Mouse (Mus musculus) G1E (cell line): ENCODE measurements around the gene Hoxa7.

ENCODE experiments used
- CTCF ChIP-seq: IDR thresholded peaks from 2 replicates; pipeline ENCODE4 v1.5.1; 2012; ENCODE audit warnings: low read depth, low read length, inconsistent platforms, mixed read lengths
- GATA1 ChIP-seq: IDR thresholded peaks from 2 replicates; pipeline ENCODE4 v1.6.1; 2012; ENCODE audit warnings: borderline replicate concordance, low read length, inconsistent platforms, mixed read lengths
- GATA2 ChIP-seq: IDR thresholded peaks from 2 replicates; pipeline ENCODE4 v1.6.1; 2012; ENCODE audit warnings: low read depth, low read length, inconsistent platforms, borderline replicate concordance
- POLR2AphosphoS5 ChIP-seq: IDR thresholded peaks from 2 replicates; pipeline ENCODE4 v1.6.1; 2012; ENCODE audit warnings: low read depth, low read length, inconsistent platforms; ENCODE audit not compliant: insufficient replicate concordance
- TAL1 ChIP-seq: conservative IDR thresholded peaks from 2 replicates; pipeline ENCODE4 v1.6.1; 2012; ENCODE audit warnings: low read depth, low read length, inconsistent platforms, mixed read lengths

DNA sequence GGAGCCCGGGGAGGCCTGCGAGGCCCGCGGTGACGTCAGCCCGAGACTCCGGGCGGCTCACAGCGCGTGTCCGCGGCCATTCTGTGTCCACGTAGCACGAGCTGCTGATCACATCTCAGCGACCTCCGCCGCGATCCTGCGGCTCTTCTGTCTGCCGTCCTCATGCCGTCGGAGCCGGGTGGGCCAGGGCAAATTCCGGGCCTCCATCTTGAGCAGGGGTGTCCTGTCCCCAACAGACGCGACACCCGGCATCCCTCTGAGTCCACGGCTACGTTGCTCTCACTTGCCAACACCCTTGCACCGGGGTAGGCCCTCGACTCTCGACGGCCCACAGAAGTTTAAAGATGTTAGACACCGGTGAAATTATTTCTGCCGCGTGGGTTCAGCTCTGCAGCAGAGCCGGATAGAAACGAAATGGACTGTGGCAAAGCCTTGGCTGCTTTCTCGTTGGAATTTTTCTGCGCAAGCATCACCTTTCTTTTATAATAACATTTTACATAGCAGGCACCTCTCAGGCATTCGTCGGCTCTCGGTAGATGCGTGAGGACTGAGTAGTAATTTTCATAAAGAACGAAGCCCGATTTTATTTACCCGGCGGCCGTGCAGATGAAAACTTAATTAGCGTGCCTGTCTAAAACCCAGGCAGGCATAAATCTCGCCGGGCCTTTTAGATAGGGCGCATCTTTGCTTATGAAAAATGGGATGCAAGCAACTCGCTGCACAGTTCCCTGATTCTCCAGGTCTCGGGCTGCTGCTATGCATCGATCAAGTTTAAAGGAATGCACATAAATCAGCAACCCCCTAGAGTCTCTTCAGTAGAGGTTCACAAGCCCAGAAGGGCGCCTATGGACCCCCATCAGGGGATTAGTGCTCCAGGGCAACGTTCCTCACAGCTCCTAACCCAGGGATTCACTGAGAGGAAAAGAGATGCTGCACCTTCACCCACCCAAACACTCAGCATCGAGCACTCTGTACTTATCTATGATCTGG is 32.2 kb upstream of the Hoxa7 start:
- TF ChIP-seq CTCF (no peak), TAL1 (no peak), GATA1 (no peak), POLR2AphosphoS5 (no peak), GATA2 (no peak)
